Mouse (Mus musculus) gastrocnemius, postnatal 36 days (tissue): ENCODE measurements around the gene Olfr1217. TPM values are rescaled to one million over a fixed set of nuclear protein-coding genes. Genes with fewer than 3 reads are reported as not detected.
"Not testable (repeated sequence)": the region's sequence is repeated elsewhere in the genome, so short reads cannot be mapped to it uniquely, and the experiment has no call there.

Experiments used
- DNase-seq, 2 experiments: peaks; one replicate each; pipeline ENCODE4 v3.0.0; 2022
- intact Hi-C: fragments of 180-260 bp; cut with DNase I; formaldehyde crosslinking; loops from one replicate; pipeline ENCODE4 v1.15.1; 2025
- long read RNA-seq, 2 experiments: library from polyadenylated mRNA; stranded (forward); transcript quantifications; one replicate each; pipeline ENCODE4 v2.0.0; 2021
- total RNA-seq, 2 experiments: library from RNA; stranded (reverse); gene quantifications; 2 replicates each; pipeline ENCODE4 v1.2.3; 2021

The Olfr1217 gene
- total RNA-seq: not detected
- long read RNA-seq, experiment 1: 0 reads
- long read RNA-seq, experiment 2: 0 reads

DNA sequence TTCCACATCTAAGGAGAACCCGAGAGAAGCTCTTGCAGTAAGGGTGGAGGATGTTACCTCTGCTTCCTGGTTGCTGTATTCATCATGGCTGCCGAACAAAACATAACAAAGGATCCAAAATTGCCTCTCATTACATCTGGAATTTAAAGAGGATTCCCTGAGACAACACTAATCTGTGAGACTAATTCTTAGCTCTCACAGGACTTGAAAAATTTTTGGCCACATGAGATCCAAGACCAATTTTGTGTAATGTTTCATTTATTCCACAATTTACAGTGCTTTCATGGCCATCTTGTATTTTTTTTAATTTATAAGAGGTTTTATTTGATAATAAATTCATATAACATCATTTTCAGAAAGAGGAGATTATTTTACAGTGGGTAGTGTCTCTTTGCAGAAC is at the start of gene Olfr1217:
Gene Olfr1217 (minus strand): TSS at position 101 of the 400 bp plus-strand sequence.
- intact Hi-C loops: no loop called here
- no peak for DNase-seq

DNA sequence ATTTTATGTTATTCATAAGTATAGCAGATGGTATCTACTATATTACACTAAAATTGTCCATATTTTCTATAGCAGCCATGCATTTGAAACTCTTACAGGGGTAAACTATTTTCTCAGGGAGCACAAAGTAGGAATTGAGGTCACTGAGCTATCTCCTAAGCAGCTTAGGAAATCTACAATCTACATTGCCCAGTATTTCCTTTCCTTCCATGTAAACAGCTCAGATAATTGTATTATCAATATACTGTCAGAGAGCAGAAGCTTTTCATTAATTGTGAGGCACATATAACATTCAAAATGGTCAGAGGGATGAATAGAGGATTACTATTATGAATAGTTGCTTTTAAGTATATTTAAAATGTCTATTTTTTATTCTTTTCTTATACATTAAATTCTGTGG is 49.6 kb upstream of the Olfr1217 start:
- intact Hi-C loops: no loop called here
- no peak for DNase-seq

DNA sequence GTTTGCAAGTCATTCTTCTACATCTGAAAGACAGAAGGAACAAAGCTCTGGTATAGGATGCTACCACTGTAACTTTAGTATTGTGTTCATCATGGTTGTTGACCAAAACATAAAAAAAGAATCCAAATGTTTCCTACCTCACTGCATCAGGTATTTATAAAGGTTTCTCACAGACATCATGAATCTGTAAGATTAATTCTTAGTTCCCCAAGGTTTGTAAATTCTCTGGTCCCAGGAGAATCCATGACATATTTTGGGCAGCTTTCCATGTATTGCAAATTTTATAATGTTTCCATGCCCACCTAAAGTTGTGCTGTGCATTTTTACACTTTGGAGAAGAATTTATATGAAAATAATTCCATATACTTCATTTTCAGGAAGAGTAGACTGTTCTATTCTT is 29.2 kb upstream of the Olfr1217 start, which contains the start of gene Olfr1218:
Gene Olfr1218 (minus strand): TSS at position 101 of the 400 bp plus-strand sequence.
- intact Hi-C loops: no loop called here
- no peak for DNase-seq

DNA sequence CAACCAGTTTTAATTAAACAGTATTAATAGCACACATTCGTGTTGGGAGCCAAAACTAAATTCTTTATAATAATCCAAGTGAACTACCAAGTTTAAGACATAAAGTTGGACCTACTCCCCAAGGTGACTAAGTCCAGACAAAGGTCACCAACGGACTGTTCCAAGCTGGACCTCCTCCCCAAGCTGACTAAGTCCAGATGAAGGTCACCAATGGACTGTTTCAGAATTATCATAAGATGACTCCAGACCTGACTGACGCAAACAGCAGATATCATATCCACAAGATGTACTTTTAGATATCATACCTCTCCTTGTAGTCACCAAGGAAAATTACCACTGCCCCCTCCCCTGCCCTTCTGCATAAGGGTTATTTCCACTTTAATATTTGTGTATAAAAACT is 10.4 kb downstream of the Olfr1217 start:
- DNase-seq, intact Hi-C loops: not testable (repeated sequence)

DNA sequence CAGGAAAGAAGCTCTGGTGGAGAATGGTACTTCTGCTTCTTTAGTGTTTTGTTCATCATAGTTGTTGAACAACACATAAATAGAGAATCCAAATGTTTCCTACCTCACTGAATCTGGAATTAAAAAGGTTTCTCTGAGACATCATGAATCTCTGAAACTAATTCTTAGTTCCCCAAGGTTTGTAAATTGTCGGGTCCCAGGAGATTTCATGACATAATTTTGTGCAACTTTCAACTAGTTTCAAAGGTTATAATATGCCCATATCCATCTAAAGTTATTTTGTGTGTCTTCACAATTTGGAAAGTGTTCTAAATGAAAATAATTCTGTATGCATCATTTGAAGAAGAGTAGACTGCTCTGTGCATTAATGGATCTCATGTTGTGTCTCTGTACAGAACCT is 13.6 kb downstream of the Olfr1217 start, which contains the start of gene Olfr1216:
Gene Olfr1216 (minus strand): TSS at position 101 of the 400 bp plus-strand sequence.
- intact Hi-C loops: no loop called here
- no peak for DNase-seq

DNA sequence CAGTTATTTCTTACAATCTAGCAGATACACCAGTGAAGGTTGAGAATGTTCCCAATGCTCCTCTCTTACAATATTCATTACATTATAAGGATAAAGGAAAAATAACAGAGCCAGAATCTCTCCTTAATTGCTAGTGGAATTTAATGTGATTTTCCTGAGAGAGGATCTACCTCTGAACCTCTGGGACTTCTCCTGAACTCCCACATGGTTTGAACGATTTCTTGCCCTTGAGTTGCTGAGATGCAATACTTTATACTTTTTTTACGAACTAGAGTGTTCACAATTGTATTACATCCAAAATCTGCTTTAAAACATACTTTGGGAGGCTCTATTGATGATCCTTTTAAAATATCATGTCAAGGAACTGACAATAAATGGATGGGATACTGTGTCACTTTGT is 25.0 kb downstream of the Olfr1217 start, which contains the start of gene Olfr1215:
Gene Olfr1215 (minus strand): TSS at position 101 of the 400 bp plus-strand sequence.
- intact Hi-C loops: no loop called here
- DNase-seq: no peak

DNA sequence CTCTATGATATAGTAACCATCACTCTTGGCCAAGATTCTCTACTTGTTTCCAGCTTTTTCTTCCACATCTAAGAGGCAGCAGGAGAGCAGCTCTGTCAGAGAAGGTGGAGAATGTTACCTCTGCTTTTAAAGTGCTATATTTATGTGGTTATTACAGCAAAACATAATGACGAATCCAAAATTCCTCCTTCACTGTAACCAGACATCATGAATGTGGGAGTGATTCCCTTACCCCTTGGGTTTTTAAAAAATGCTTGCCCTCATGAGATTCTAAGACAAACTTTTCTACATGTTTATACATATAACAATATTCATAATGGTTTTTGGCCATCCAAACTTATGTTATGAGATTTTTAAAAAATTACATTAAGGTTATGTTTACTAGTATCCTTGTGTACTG is 39.3 kb downstream of the Olfr1217 start, which contains the start of gene Olfr1214:
Gene Olfr1214 (minus strand): TSS at position 101 of the 400 bp plus-strand sequence.
- intact Hi-C loops: no loop called here

DNA sequence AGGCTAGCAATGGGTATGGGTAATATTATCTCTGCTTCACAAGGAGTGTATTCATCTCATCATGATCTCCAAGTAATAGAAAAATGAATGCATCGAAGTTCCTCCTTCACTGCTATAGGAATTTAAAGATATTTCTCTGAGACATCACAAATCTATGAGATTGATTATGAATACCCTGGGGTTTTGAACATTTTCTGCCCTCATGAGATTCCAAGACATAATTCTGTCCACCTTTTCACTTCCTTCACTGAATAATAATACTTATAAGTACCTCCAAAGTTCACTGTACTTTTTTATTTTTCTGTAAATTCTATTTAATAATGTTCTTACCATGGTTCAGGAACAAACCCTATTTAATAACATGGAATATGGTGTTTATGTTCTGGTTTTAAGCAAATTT is 51.7 kb downstream of the Olfr1217 start, which contains the start of gene Gm13762:
Gene Gm13762 (minus strand): TSS at position 101 of the 400 bp plus-strand sequence.
- DNase-seq: no peak
- intact Hi-C loops: no loop called here

More for the DNA sequence above, 39.3 kb downstream of the Olfr1217 start, which contains the start of gene Olfr1214:
- DNase-seq: no peak

Other genes starting within 250 kb of the Olfr1217 start
- not detected for gene Olfr1201, start 239.0 kb downstream of the Olfr1217 start, total RNA-seq
- not detected for gene Olfr1202, start 217.6 kb downstream of the Olfr1217 start, total RNA-seq
- not detected for gene Olfr1205, start 202.3 kb downstream of the Olfr1217 start, total RNA-seq
- not detected for gene Olfr1204, start 182.8 kb downstream of the Olfr1217 start, total RNA-seq
- gene Olfr1206, start 168.8 kb downstream of the Olfr1217 start, total RNA-seq: not detected
- not detected for gene Olfr1208, start 129.8 kb downstream of the Olfr1217 start, total RNA-seq
- not detected for gene Olfr1209, start 116.9 kb downstream of the Olfr1217 start, total RNA-seq
- gene Olfr1211, start 94.0 kb downstream of the Olfr1217 start, total RNA-seq: not detected
- gene Olfr1212, start 78.1 kb downstream of the Olfr1217 start, total RNA-seq: not detected
- not detected for gene Gm13762, start 51.8 kb downstream of the Olfr1217 start, total RNA-seq
- not detected for gene Olfr1214, start 39.4 kb downstream of the Olfr1217 start, total RNA-seq
- not detected for gene Olfr1215, start 25.1 kb downstream of the Olfr1217 start, total RNA-seq
- not detected for gene Olfr1216, start 13.7 kb downstream of the Olfr1217 start, total RNA-seq
- gene Olfr1218, start 29.1 kb upstream of the Olfr1217 start, total RNA-seq: not detected
- gene Olfr1219, start 51.4 kb upstream of the Olfr1217 start, total RNA-seq: not detected
- not detected for gene Olfr1220, start 74.8 kb upstream of the Olfr1217 start, total RNA-seq
- not detected for gene Olfr1221, start 85.2 kb upstream of the Olfr1217 start, total RNA-seq
- gene Olfr1222, start 101.0 kb upstream of the Olfr1217 start, total RNA-seq: not detected
- not detected for gene Olfr1223, start 119.5 kb upstream of the Olfr1217 start, total RNA-seq
- gene Olfr1224-ps1, start 132.0 kb upstream of the Olfr1217 start, total RNA-seq: not detected
- gene Olfr1225, start 142.6 kb upstream of the Olfr1217 start, total RNA-seq: not detected
- not detected for gene Olfr1226, start 168.0 kb upstream of the Olfr1217 start, total RNA-seq
- gene Olfr1228, start 222.0 kb upstream of the Olfr1217 start, total RNA-seq: not detected